17 mouse cellular contexts compared by ENCODE assay signal in genomic region chr16:18718040-18718439, GRCm38 (mm10). TPM values are rescaled to one million over a fixed set of nuclear protein-coding genes. Genes with fewer than 3 reads are reported as not detected.
DNase-seq lines count a peak whose midpoint lies in the region; ATAC-seq and TF ChIP-seq lines count a peak whose summit lies in the region.
"Had no signal": no experiment of that assay in that cellular context is flagged by ENCODE, and none has a peak within 500 bp of the region (broad histone marks: within the 10 kb centered on the region; RNA-seq: fewer than 3 reads in every experiment).

No protein-coding gene starts in this region.

- no peak overlapping the region for H3K27ac ChIP-seq in kidney, embryonic 15.5 days
- H3K27ac ChIP-seq in lung, postnatal 0 days (ENCODE audit: low read length): no peak overlapping the region
- H3K27ac ChIP-seq in heart, embryonic 10.5 days: no peak overlapping the region
- no peak overlapping the region for H3K27ac ChIP-seq in midbrain, embryonic 10.5 days (replicated peaks)
- H3K27ac ChIP-seq: forebrain, embryonic 15.5 days; hindbrain, embryonic 13.5 days; liver, embryonic 15.5 days had no signal

- 29% methylated on average over 2 of the region's 2 CpGs for WGBS in kidney, embryonic 15.5 days
- WGBS in lung, postnatal 0 days: 7% methylated on average over 2 of the region's 2 CpGs
- 24% methylated on average over 2 of the region's 2 CpGs for WGBS in heart, embryonic 10.5 days
- WGBS in midbrain, embryonic 10.5 days: 78% methylated on average over 2 of the region's 2 CpGs

- TF ChIP-seq CTCF in lung, postnatal 0 days (IDR thresholded peaks at IDR 0.05): no peak

- no peak overlapping the region for H3K4me3 ChIP-seq in kidney, embryonic 15.5 days (replicated peaks)
- H3K4me3 ChIP-seq in lung, postnatal 0 days (ENCODE audit: low read depth, low read length): no peak overlapping the region
- no peak overlapping the region for H3K4me3 ChIP-seq in heart, embryonic 10.5 days
- H3K4me3 ChIP-seq in midbrain, embryonic 10.5 days: no peak overlapping the region
- H3K4me3 ChIP-seq: forebrain, embryonic 15.5 days; hindbrain, embryonic 13.5 days; left cerebral cortex, adult 2 months; liver, embryonic 15.5 days had no signal

- no peaks in the 10 kb centered on the region for H3K36me3 ChIP-seq in kidney, embryonic 15.5 days
- no peaks in the 10 kb centered on the region for H3K36me3 ChIP-seq in lung, postnatal 0 days (ENCODE audit: insufficient read depth, low read length)
- H3K36me3 ChIP-seq in heart, embryonic 10.5 days: no peaks in the 10 kb centered on the region
- no peaks in the 10 kb centered on the region for H3K36me3 ChIP-seq in midbrain, embryonic 10.5 days
- H3K36me3 ChIP-seq: forebrain, embryonic 15.5 days; hindbrain, embryonic 13.5 days; liver, embryonic 15.5 days had no signal

- H3K4me2 ChIP-seq in kidney, embryonic 15.5 days: no peak overlapping the region
- H3K4me2 ChIP-seq in lung, postnatal 0 days (replicated peaks; ENCODE audit: low read depth, low read length): no peak overlapping the region
- H3K4me2 ChIP-seq: forebrain, embryonic 15.5 days; hindbrain, embryonic 13.5 days; liver, embryonic 15.5 days had no signal

- no peak overlapping the region for H3K9ac ChIP-seq in kidney, embryonic 15.5 days
- no peak overlapping the region for H3K9ac ChIP-seq in lung, postnatal 0 days (replicated peaks; ENCODE audit: low read depth)
- H3K9ac ChIP-seq: forebrain, embryonic 15.5 days; hindbrain, embryonic 13.5 days; liver, embryonic 15.5 days had no signal

- TF ChIP-seq EP300 in lung, postnatal 0 days (IDR thresholded peaks at IDR 0.05): peak; percentile 91

- no peaks in the 10 kb centered on the region for H3K27me3 ChIP-seq in kidney, embryonic 15.5 days
- no peaks in the 10 kb centered on the region for H3K27me3 ChIP-seq in lung, postnatal 0 days (replicated peaks; ENCODE audit: insufficient read depth, low read length)
- no peaks in the 10 kb centered on the region for H3K27me3 ChIP-seq in heart, embryonic 10.5 days (ENCODE audit: insufficient read depth, poor library complexity, severe bottlenecking)
- no peaks in the 10 kb centered on the region for H3K27me3 ChIP-seq in midbrain, embryonic 10.5 days (ENCODE audit: low read depth, poor library complexity, severe bottlenecking)
- H3K27me3 ChIP-seq: forebrain, embryonic 15.5 days; hindbrain, embryonic 13.5 days; liver, embryonic 15.5 days had no signal

- DNase-seq in adrenal gland, adult 2 months: peak; percentile 62
- no peak for DNase-seq in adrenal gland, adult 18-20 months (ENCODE audit: low spot score in 2 of 2)
- DNase-seq in 416B (ENCODE audit: low read depth): peak; percentile 42
- peak; percentile 40 for DNase-seq in lung, postnatal 0 days (ENCODE audit: low spot score)
- DNase-seq in cerebellum, adult 9-11 months: no peak
- no peak for DNase-seq in heart, embryonic 10.5 days (ENCODE audit: low spot score)
- no peak for DNase-seq in midbrain, embryonic 10.5 days (ENCODE audit: low spot score)
- DNase-seq: cerebellum, postnatal 10 days; thymus, adult 2 months had no signal

- no peaks in the 10 kb centered on the region for H3K9me3 ChIP-seq in kidney, embryonic 15.5 days (replicated peaks)
- H3K9me3 ChIP-seq in lung, postnatal 0 days (ENCODE audit: low read length): no peaks in the 10 kb centered on the region
- H3K9me3 ChIP-seq in heart, embryonic 10.5 days: no peaks in the 10 kb centered on the region
- no peaks in the 10 kb centered on the region for H3K9me3 ChIP-seq in midbrain, embryonic 10.5 days (replicated peaks)
- H3K9me3 ChIP-seq: forebrain, embryonic 15.5 days; hindbrain, embryonic 13.5 days; liver, embryonic 15.5 days had no signal

- ATAC-seq in kidney, embryonic 15.5 days (replicated peaks; ENCODE audit: low FRiP score): peak; percentile 46; the same call in 1 of the 2 replicates
- ATAC-seq in lung, postnatal 0 days: peak; percentile 68
- ATAC-seq: forebrain, embryonic 15.5 days had no signal

- peaks cover 23% of the 10 kb centered on the region for H3K4me1 ChIP-seq in kidney, embryonic 15.5 days
- H3K4me1 ChIP-seq in lung, postnatal 0 days (ENCODE audit: insufficient read depth, low read depth, low read length): no peaks in the 10 kb centered on the region; the same call in 1 of the 2 replicates
- H3K4me1 ChIP-seq in heart, embryonic 10.5 days: 0 out of 2 replicates have a peak, but pooled peaks cover 3% of the 10 kb centered on the region
- no peaks in the 10 kb centered on the region for H3K4me1 ChIP-seq in midbrain, embryonic 10.5 days
- H3K4me1 ChIP-seq: forebrain, embryonic 15.5 days; hindbrain, embryonic 13.5 days; liver, embryonic 15.5 days had no signal

RNA-seq across cellular contexts. Expression of gene Cldn5, which starts 58.6 kb away (rescaled TPM):
- total RNA-seq in adrenal gland, adult 2 months (2021): 10 to 100 TPM in 1 of 2 experiments, 1 to 10 TPM in 1; 3.5 to 16.9 TPM
- polyA plus RNA-seq in adrenal gland, adult 2 months (2012; rRNA removed): 68.7 and 108 TPM in 2 replicates
- 10 to 100 TPM in 1 of 2 experiments, 1 to 10 TPM in 1; 4.5 to 13.7 TPM for total RNA-seq in adrenal gland, adult 18-20 months (2021)
- 93.2 and 99.2 TPM in 2 replicates for polyA plus RNA-seq in kidney, embryonic 15.5 days (2015; fragmentation: Nextera tagmentation; extraction: Ambion mirVana)
- 400 and 432 TPM in 2 replicates for polyA plus RNA-seq in lung, postnatal 0 days (2015; fragmentation: Nextera tagmentation; extraction: Ambion mirVana)
- 3.2 and 18.4 TPM in 2 replicates for polyA plus RNA-seq in heart, embryonic 10.5 days (2016; fragmentation: Nextera tagmentation; extraction: Ambion mirVana)
- 29.5 and 29.9 TPM in 2 replicates for polyA plus RNA-seq in midbrain, embryonic 10.5 days (2016; fragmentation: Nextera tagmentation; extraction: Ambion mirVana)
- total RNA-seq: granulocyte monocyte progenitor cell, adult 5-6 weeks; megakaryocyte-erythroid progenitor cell, adult 5-6 weeks; monocyte, adult 5-6 weeks had no signal

Comparison
In these comparisons a context has a peak if more than half of its experiments do, and no peak if none do; other contexts are left out.
1. DNase-seq: peak in adrenal gland, adult 2 months (single experiment), 416B (single experiment) and lung, postnatal 0 days (single experiment); none in adrenal gland, adult 18-20 months (0 of 2), cerebellum, adult 9-11 months (single experiment), heart, embryonic 10.5 days (single experiment) and midbrain, embryonic 10.5 days (single experiment).